Mouse (Mus musculus) CD4-positive, CD25-positive, alpha-beta regulatory T cell, adult 2 months (primary cell): Measurements from ENCODE around the gene Spg11.
"Not testable (repeated sequence)": the region's sequence is repeated elsewhere in the genome, so short reads cannot be mapped to it uniquely, and the experiment has no call there.

Experiments used
- DNase-seq: peaks from one replicate; pipeline ENCODE4 v3.0.0-alpha.2; 2012; ENCODE audit warnings: low read depth, low spot score

The Spg11 gene

GRCm38 (mm10) chr2:122065200-122065969 is 52.8 kb downstream of the Spg11 start:
- peak; percentile 21 for DNase-seq

DNA sequence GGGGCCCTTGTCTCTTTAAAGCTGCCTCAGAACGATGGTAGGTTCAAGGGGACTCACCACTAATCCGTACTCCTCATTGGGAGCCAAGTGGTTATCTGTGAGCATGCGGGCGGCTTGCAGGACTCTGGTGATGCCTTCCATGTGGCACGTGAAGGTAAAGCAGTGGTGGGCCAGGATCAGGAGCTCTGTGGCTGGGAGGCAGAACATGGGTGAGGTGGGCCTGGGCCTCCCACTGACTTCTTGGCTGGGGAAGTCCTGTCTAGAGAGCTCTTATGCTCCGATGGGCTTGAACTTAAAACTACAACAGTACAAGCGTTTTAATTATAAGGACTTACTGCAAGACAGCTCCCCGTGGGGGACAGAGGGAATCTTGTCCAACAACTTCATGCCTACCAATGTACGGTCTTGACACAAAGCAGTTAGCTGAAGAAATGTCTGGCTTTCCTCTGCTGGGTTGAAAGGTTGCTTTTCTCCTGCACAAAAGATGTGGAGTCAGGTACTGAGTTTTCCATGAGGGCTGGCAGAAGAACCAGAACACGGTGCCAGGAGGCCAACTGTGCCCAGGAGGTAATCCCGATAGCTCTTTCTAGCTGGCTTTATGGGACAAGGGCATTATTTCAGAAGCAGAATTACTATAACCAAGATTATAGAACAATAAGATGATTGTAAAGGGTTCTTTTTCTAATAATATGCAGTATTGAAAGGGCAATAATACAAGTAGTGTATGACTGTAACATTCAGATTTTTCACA is 58.6 kb downstream of the Spg11 start:
- no peak for DNase-seq

GRCm38 (mm10) chr2:122043926-122044325 is 74.3 kb downstream of the Spg11 start:
- DNase-seq, result no peak

GRCm38 (mm10) chr2:122036064-122036463 is 82.1 kb downstream of the Spg11 start:
- no peak for DNase-seq

DNA sequence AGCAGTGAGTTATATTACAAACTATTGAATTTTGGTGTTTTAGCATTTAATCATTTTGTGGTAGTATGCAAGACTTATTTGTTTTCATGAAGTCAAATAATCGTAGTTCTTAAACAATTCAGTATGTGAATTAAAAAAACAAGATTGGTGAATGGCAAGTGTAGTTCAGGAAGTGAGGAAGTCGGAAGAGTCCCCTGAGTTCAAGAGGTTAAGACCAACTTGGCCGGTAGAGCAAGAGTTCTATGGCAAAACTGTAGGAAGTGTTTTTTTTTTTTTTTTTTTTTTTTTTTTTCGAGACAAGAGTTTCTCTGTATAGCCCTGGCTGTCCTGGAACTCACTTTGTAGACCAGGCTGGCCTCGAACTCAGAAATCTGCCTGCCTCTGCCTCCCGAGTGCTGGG is 86.2 kb downstream of the Spg11 start:
- DNase-seq, result no peak

- peak; percentile 49 for DNase-seq
These were observed 89.2 kb downstream of the Spg11 start for GRCm38 (mm10) chr2:122028756-122029700.

DNA sequence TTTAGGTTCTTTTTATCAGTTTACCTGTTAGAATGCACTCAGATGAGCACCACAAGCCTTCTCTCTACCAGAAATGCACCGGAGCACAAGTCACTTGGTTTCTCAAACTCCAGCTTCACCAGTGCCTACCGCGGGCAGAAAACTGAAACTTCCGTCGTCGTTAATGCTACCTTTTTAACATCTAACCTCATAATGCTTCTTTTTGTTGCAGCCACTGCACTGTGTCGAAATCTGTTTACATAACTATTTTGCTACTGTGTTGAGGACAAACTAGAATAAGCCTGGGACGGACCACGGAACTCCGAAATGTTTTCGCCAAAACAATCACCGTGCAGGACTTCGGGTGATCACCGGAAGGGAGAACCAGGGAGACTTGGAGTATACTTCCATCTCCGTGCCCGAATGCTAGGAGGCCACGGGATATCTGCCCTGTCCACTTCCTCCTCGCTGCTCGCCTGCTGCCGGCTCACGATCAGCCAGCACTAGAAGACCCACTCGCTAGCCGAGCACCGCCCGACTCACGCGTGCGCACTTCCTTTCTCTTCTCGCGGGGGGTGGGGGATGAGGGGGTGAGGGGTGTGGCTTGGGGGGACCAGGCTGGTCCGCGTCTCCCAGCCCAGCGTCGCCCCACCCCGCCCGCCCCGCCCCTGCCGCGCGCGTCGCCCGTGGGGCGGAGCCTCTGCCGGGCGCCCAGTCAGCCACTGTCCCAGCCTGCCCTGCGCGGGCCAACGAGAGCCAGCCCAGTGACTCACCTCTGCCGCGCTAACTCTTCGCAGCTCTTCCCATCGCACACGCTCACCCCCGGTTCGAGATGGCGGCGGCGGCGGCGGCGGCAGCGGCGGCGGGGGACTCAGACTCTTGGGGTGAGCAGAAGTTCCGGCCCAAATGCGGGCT is 90.1 kb downstream of the Spg11 start, which contains the start of gene Eif3j1:
TSS of gene Eif3j1 (plus strand) at position 685 of the 894 bp plus-strand sequence.
- peak; percentile 95 for DNase-seq

DNA sequence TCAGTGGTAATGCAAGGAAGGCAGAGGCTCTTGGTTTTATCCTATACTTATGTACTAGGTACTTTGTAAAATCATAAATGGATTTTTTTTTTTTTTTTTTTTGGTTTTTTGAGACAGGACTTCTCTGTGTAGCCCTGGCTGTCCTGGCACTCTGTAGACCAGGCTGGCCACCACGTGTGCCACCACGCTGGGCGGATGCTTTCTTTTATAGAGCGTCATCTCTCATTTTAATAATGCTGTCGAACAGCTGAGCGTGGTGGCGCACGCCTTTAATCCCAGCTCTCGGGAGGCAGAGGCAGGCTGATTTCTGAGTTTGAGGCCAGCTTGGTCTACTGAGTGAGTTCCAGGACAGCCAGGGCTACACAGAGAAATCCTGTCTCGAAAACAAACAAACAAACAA is 91.1 kb downstream of the Spg11 start:
- not testable (repeated sequence) for DNase-seq

DNA sequence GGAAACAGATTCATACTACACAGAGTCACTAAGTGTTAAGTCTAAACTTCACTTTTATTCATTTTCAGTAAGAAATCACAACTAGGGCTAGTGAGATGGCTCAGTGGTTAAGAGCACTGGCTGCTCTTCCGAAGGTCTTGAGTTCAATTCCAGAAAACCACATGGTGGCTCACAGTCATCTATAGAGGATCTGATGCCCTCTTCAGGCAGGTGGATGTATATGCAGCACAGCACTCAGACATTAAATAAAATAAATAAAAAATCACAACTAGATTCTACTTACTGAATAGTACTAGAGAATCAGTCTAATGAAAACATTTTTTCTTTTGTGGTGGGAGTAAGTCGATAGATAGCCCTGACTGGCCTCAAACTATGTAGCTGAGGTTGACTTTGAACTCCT is 95.9 kb downstream of the Spg11 start:
- DNase-seq, result peak; percentile 69

GRCm38 (mm10) chr2:122018705-122019104 is 99.5 kb downstream of the Spg11 start:
- DNase-seq, result no peak

- DNase-seq, result no peak
These were observed 106.7 kb downstream of the Spg11 start for GRCm38 (mm10) chr2:122011441-122011840.

GRCm38 (mm10) chr2:122008832-122009231 is 109.4 kb downstream of the Spg11 start:
- DNase-seq, result no peak
